Mouse (Mus musculus): Measurements from ENCODE around the gene Pagr1b. TPM values are rescaled to one million over a fixed set of nuclear protein-coding genes. Genes with fewer than 3 reads are reported as not detected.

Pagr1b gene
- polyA plus RNA-seq, 1 experiment from 2014 or later, result not detected

DNA sequence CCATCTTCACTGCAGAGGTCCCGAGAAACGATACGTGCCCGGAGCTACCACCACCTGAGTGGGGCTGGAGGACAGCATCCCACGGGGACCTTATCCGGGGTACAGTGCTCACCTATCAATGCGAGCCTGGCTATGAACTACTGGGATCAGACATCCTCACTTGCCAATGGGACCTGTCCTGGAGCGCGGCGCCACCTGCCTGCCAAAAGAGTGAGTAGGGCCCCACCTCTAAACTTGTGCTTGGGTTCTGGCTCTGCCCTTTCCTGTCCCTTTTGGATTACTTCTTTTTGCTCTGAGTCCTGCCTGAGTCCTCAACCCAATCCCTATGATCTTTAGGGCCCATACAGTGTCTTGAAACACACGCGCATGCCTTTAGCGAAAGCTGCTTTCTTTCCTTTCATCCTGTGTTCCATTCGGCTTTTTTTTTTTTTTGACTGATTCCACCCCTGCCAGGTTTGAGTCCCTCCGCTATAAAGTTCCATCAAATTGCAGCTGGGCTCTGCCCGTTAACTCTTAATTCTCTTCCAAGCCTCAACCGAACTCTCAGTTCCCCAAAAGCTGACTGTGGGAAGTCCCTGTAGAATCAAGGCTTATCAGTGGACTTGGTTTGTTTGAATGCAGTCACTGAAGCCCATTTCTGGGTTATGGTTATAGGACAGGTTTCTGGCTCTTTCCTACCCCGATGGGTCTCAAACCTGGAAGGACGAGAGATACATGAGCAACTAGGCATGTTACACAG lies 52.6 kb downstream of the Pagr1b start:
- no peak overlapping the region for H3K27ac ChIP-seq
- ATAC-seq (replicated peaks; ENCODE audit: insufficient number of reproducible peaks, insufficient read depth, low FRiP score, low read depth), result no peak
- no peak overlapping the region for H3K9ac ChIP-seq
- H3K4me2 ChIP-seq, result no peak overlapping the region
- peaks cover 2% of the 10 kb centered on the region; the same call in 1 of the 2 replicates for H3K4me1 ChIP-seq (replicated peaks)
- peaks cover 21% of the 10 kb centered on the region for H3K27me3 ChIP-seq
- WGBS, result 29% methylated on average over 19 of the region's 19 CpGs
- H3K9me3 ChIP-seq (replicated peaks), result no peaks in the 10 kb centered on the region
- H3K36me3 ChIP-seq, result no peaks in the 10 kb centered on the region
- H3K4me3 ChIP-seq, result no peak overlapping the region

DNA sequence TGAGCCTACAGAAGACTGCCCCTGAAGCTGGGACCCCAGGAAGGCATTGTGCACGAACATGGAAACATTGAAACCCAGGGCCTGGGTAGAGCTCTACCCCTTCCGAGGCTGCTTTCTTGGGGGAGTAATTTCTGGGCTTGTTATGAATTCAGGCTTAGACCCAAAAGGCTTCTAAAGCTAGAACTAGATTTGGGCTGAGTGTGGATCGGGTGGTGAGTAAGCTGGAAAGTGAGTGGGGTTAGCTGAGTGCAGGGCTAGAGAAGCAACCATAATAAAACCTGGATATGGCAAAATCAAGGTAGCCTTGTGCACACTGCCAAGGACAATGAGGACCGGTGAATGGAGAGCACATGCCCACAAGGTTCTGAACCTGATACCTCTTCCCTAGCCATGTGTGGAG lies 54.3 kb downstream of the Pagr1b start:
- H3K27ac ChIP-seq, result no peak overlapping the region
- H3K4me1 ChIP-seq (replicated peaks), result peaks cover 2% of the 10 kb centered on the region; the same call in 1 of the 2 replicates
- WGBS, result 78% methylated on average over 4 of the region's 4 CpGs
- ATAC-seq (replicated peaks; ENCODE audit: insufficient number of reproducible peaks, insufficient read depth, low FRiP score, low read depth), result no peak
- no peak overlapping the region for H3K9ac ChIP-seq
- H3K4me3 ChIP-seq, result no peak overlapping the region
- H3K9me3 ChIP-seq (replicated peaks), result no peaks in the 10 kb centered on the region
- peaks cover 21% of the 10 kb centered on the region for H3K27me3 ChIP-seq
- H3K4me2 ChIP-seq, result no peak overlapping the region
- no peaks in the 10 kb centered on the region for H3K36me3 ChIP-seq

DNA sequence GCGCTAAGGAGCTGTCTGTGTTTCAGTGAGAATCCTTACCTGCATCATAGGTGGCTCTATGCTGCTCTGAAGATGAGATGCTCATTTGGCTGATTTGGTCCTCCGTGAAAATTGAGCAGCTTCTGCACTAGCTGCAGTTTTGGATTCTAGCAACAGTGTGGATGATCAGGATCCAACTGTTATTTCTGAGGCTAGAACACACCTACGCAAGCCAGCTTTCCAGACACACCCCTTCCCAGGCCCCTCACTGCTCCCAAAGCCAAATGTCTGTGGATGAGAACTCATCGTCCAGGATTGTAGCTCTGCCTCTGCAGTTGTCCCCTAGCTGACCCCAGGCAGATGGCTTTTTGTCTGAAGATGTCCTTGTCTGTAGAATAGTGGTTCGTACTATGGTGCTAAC lies 55.2 kb downstream of the Pagr1b start:
- H3K9ac ChIP-seq, result no peak overlapping the region
- ATAC-seq (replicated peaks; ENCODE audit: insufficient number of reproducible peaks, insufficient read depth, low FRiP score, low read depth), result no peak
- no peak overlapping the region for H3K4me2 ChIP-seq
- H3K27me3 ChIP-seq, result peaks cover 21% of the 10 kb centered on the region
- peaks cover 2% of the 10 kb centered on the region; the same call in 1 of the 2 replicates for H3K4me1 ChIP-seq (replicated peaks)
- 82% methylated on average over 5 of the region's 5 CpGs for WGBS
- H3K36me3 ChIP-seq, result no peaks in the 10 kb centered on the region
- H3K9me3 ChIP-seq (replicated peaks), result no peaks in the 10 kb centered on the region
- no peak overlapping the region for H3K4me3 ChIP-seq
- H3K27ac ChIP-seq, result no peak overlapping the region

DNA sequence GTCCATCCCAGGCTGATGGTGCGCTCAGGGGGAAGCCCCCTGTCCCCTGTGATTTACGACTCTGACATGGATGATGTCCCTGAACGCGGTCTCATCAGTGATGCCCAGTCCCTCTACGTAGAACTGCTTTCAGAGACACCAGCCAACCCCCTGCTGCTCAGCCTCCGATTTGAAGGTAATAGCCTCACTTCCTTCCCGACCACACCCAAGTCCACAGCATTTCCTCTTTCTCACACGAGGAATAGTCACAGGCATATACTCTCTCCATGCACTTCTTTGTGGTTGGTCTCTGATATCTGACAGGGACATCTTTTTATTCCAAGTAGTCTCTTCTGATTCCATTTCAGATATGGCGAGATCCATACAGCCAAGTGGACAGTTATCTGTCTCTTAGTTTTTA lies 56.5 kb downstream of the Pagr1b start:
- no peaks in the 10 kb centered on the region for H3K9me3 ChIP-seq (replicated peaks)
- peaks cover 21% of the 10 kb centered on the region for H3K27me3 ChIP-seq
- H3K27ac ChIP-seq, result no peak overlapping the region
- no peak overlapping the region for H3K9ac ChIP-seq
- ATAC-seq (replicated peaks; ENCODE audit: insufficient number of reproducible peaks, insufficient read depth, low FRiP score, low read depth), result no peak
- H3K4me3 ChIP-seq, result no peak overlapping the region
- H3K36me3 ChIP-seq, result no peaks in the 10 kb centered on the region
- H3K4me1 ChIP-seq (replicated peaks), result peaks cover 2% of the 10 kb centered on the region; the same call in 1 of the 2 replicates
- no peak overlapping the region for H3K4me2 ChIP-seq
- WGBS, result 61% methylated on average over 9 of the region's 9 CpGs

DNA sequence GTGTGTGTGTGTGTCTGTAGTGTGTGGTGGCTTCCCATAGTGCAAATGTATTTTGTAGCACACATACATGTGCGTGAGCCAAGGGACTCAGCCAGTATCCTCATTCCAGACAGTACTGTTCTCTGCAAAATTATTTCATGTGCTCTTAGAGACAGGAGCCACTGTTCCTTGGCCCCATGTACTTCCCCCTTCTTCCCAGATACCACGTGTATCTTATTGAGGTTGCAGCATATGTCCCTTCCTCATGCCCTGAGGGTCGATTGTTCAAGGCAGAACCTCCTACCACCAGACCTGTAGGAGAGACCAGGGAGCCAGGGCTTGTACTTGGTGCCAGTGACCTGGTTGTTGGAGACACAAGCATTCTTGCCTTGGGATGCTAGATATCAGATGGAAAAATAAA lies 61.2 kb downstream of the Pagr1b start:
- Histone ChIP-seq H3K4me2 (no peak overlapping the region), H3K9ac (no peak overlapping the region), H3K4me1 (replicated peaks) (peaks cover 4% of the 10 kb centered on the region), H3K27ac (no peak overlapping the region), H3K4me3 (no peak overlapping the region), H3K27me3 (peaks cover 27% of the 10 kb centered on the region), H3K36me3 (no peaks in the 10 kb centered on the region), H3K9me3 (replicated peaks) (no peaks in the 10 kb centered on the region)
- WGBS, result 51% methylated on average over 3 of the region's 3 CpGs
- ATAC-seq (replicated peaks; ENCODE audit: insufficient number of reproducible peaks, insufficient read depth, low FRiP score, low read depth), result no peak

DNA sequence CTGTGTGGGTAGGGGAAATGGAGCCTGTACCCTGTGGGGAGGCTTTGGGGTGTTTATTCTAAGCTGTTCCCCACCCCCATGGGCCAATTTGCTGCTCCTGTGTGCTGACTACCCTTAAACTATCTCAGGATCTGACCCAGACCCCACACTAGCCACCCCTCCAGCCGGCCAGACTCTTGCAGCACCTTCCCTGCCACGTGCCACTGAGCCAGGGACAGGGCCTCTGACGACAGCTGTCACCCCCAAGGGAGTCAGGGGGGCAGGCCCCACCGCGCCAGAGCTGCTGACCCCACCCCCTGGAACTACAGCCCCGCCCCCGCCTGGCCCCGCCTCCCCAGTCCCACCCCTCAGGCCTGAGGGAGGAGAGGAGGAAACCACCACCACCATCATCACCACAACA lies 63.6 kb downstream of the Pagr1b start:
- Histone ChIP-seq H3K27me3 (peaks cover 30% of the 10 kb centered on the region), H3K4me2 (no peak overlapping the region), H3K9me3 (replicated peaks) (no peaks in the 10 kb centered on the region), H3K4me1 (replicated peaks) (peaks cover 11% of the 10 kb centered on the region), H3K4me3 (no peak overlapping the region), H3K9ac (no peak overlapping the region), H3K27ac (no peak overlapping the region), H3K36me3 (no peaks in the 10 kb centered on the region)
- no peak for ATAC-seq (replicated peaks; ENCODE audit: insufficient number of reproducible peaks, insufficient read depth, low FRiP score, low read depth)
- 2% methylated on average over 8 of the region's 8 CpGs for WGBS

DNA sequence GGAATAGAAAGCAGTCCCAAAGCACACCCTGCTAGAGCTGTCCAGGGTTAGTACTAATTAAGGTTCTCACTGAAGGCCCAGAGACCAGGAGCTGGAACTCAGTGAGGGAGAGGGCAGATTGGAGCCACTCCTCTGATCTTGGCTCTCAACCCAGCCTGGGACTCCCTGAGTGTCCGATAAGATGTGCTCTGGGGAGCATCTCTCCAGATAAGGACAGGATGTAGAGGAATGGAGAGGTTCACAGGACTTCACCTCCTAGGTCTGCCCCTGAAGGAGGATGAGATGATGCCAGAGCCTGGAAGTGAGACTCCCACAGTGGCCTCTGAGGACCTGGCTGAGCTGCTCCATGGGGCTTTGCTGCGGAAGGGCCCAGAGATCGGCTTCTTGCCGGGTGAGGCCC lies 64.5 kb downstream of the Pagr1b start:
- 12% methylated on average over 4 of the region's 4 CpGs for WGBS

More for the DNA sequence above, 64.5 kb downstream of the Pagr1b start:
- Histone ChIP-seq H3K36me3 (no peaks in the 10 kb centered on the region), H3K9me3 (replicated peaks) (no peaks in the 10 kb centered on the region), H3K4me1 (replicated peaks) (peaks cover 11% of the 10 kb centered on the region), H3K9ac (no peak overlapping the region), H3K27me3 (peaks cover 30% of the 10 kb centered on the region), H3K4me3 (no peak overlapping the region), H3K4me2 (no peak overlapping the region), H3K27ac (no peak overlapping the region)
- ATAC-seq (replicated peaks; ENCODE audit: insufficient number of reproducible peaks, insufficient read depth, low FRiP score, low read depth), result no peak

Small RNA genes within 50 kb of the gene (microRNA-seq; reads per million reads assigned to microRNA genes)
- gene Gm44343, result not detected

Other genes starting within 250 kb of the Pagr1b start
- gene Ypel3, start 239.5 kb downstream of the Pagr1b start, polyA plus RNA-seq (2015; fragmentation: Nextera tagmentation; extraction: Ambion mirVana), result 78.1 and 90.5 TPM in 2 replicates
- gene Tbx6, start 235.0 kb downstream of the Pagr1b start, polyA plus RNA-seq (2015; fragmentation: Nextera tagmentation; extraction: Ambion mirVana), result 0.34 and 0.41 TPM in 2 replicates
- gene Ppp4c, start 224.0 kb downstream of the Pagr1b start, polyA plus RNA-seq (2015; fragmentation: Nextera tagmentation; extraction: Ambion mirVana), result 120 and 149 TPM in 2 replicates
- gene Fam57b, start 218.8 kb downstream of the Pagr1b start, polyA plus RNA-seq (2015; fragmentation: Nextera tagmentation; extraction: Ambion mirVana), result 0.69 and 1.3 TPM in 2 replicates
- not detected in 2 replicates for gene 4930451I11Rik, start 184.8 kb downstream of the Pagr1b start, polyA plus RNA-seq (2015; fragmentation: Nextera tagmentation; extraction: Ambion mirVana)
- gene Doc2a, start 169.1 kb downstream of the Pagr1b start, polyA plus RNA-seq (2015; fragmentation: Nextera tagmentation; extraction: Ambion mirVana), result 0.53 TPM in 1 of 2 replicates, not detected in the other
- 14.3 and 24.2 TPM in 2 replicates for gene Hirip3, start 154.5 kb downstream of the Pagr1b start, polyA plus RNA-seq (2015; fragmentation: Nextera tagmentation; extraction: Ambion mirVana)
- gene Ino80e, start 154.1 kb downstream of the Pagr1b start, polyA plus RNA-seq (2015; fragmentation: Nextera tagmentation; extraction: Ambion mirVana), result 50.4 and 56.9 TPM in 2 replicates
- gene Taok2, start 131.8 kb downstream of the Pagr1b start, polyA plus RNA-seq (2015; fragmentation: Nextera tagmentation; extraction: Ambion mirVana), result 29.0 and 36.4 TPM in 2 replicates
- gene Tmem219, start 93.6 kb downstream of the Pagr1b start, polyA plus RNA-seq (2015; fragmentation: Nextera tagmentation; extraction: Ambion mirVana), result 19.2 and 23.0 TPM in 2 replicates
- 12.3 and 14.8 TPM in 2 replicates for gene Kctd13, start 87.6 kb downstream of the Pagr1b start, polyA plus RNA-seq (2015; fragmentation: Nextera tagmentation; extraction: Ambion mirVana)
- gene Asphd1, start 66.9 kb downstream of the Pagr1b start, polyA plus RNA-seq (2015; fragmentation: Nextera tagmentation; extraction: Ambion mirVana), result 0.08 and 0.20 TPM in 2 replicates
- gene Sez6l2, start 65.9 kb downstream of the Pagr1b start, polyA plus RNA-seq (2015; fragmentation: Nextera tagmentation; extraction: Ambion mirVana), result 0.65 and 0.83 TPM in 2 replicates
- 67.4 and 86.6 TPM in 2 replicates for gene Cdipt, start 40.6 kb downstream of the Pagr1b start, polyA plus RNA-seq (2015; fragmentation: Nextera tagmentation; extraction: Ambion mirVana)
- gene Cdiptos, start 40.4 kb downstream of the Pagr1b start, polyA plus RNA-seq (2015; fragmentation: Nextera tagmentation; extraction: Ambion mirVana), result 0.85 and 1.6 TPM in 2 replicates
- gene Mvp, start 1.9 kb downstream of the Pagr1b start, polyA plus RNA-seq (2015; fragmentation: Nextera tagmentation; extraction: Ambion mirVana), result 14.5 and 18.1 TPM in 2 replicates
- 59.7 and 73.1 TPM in 2 replicates for gene Pagr1a, start 868 bp upstream of the Pagr1b start, polyA plus RNA-seq (2015; fragmentation: Nextera tagmentation; extraction: Ambion mirVana)
- 15.7 and 16.6 TPM in 2 replicates for gene Gm42742, start 4.6 kb upstream of the Pagr1b start, polyA plus RNA-seq (2015; fragmentation: Nextera tagmentation; extraction: Ambion mirVana)
- gene Prrt2, start 4.7 kb upstream of the Pagr1b start, polyA plus RNA-seq (2015; fragmentation: Nextera tagmentation; extraction: Ambion mirVana), result 1.9 and 4.1 TPM in 2 replicates
- gene Maz, start 10.6 kb upstream of the Pagr1b start, polyA plus RNA-seq (2015; fragmentation: Nextera tagmentation; extraction: Ambion mirVana), result 35.6 and 53.7 TPM in 2 replicates
- gene Kif22, start 26.0 kb upstream of the Pagr1b start, polyA plus RNA-seq (2015; fragmentation: Nextera tagmentation; extraction: Ambion mirVana), result 67.5 and 81.9 TPM in 2 replicates
- not detected in 2 replicates for gene Zg16, start 70.8 kb upstream of the Pagr1b start, polyA plus RNA-seq (2015; fragmentation: Nextera tagmentation; extraction: Ambion mirVana)
- 1.6 and 6.7 TPM in 2 replicates for gene AI467606, start 74.9 kb upstream of the Pagr1b start, polyA plus RNA-seq (2015; fragmentation: Nextera tagmentation; extraction: Ambion mirVana)
- 1.8 and 2.6 TPM in 2 replicates for gene Qprt, start 105.7 kb upstream of the Pagr1b start, polyA plus RNA-seq (2015; fragmentation: Nextera tagmentation; extraction: Ambion mirVana)
- gene Spn, start 121.3 kb upstream of the Pagr1b start, polyA plus RNA-seq (2015; fragmentation: Nextera tagmentation; extraction: Ambion mirVana), result 0.23 and 1.5 TPM in 2 replicates
- 35.4 and 42.5 TPM in 2 replicates for gene Cd2bp2, start 179.6 kb upstream of the Pagr1b start, polyA plus RNA-seq (2015; fragmentation: Nextera tagmentation; extraction: Ambion mirVana)
- gene Tbc1d10b, start 192.0 kb upstream of the Pagr1b start, polyA plus RNA-seq (2015; fragmentation: Nextera tagmentation; extraction: Ambion mirVana), result 17.0 and 21.3 TPM in 2 replicates
- gene Mylpf, start 192.4 kb upstream of the Pagr1b start, polyA plus RNA-seq (2015; fragmentation: Nextera tagmentation; extraction: Ambion mirVana), result 11.6 and 15.4 TPM in 2 replicates
- 17.8 and 23.7 TPM in 2 replicates for gene Zfp553, start 216.6 kb upstream of the Pagr1b start, polyA plus RNA-seq (2015; fragmentation: Nextera tagmentation; extraction: Ambion mirVana)
- gene Sept1, start 216.6 kb upstream of the Pagr1b start, polyA plus RNA-seq (2015; fragmentation: Nextera tagmentation; extraction: Ambion mirVana), result 22.8 and 33.9 TPM in 2 replicates
- gene Zfp771, start 227.8 kb upstream of the Pagr1b start, polyA plus RNA-seq (2015; fragmentation: Nextera tagmentation; extraction: Ambion mirVana), result 32.0 and 38.8 TPM in 2 replicates
- gene Dctpp1, start 244.2 kb upstream of the Pagr1b start, polyA plus RNA-seq (2015; fragmentation: Nextera tagmentation; extraction: Ambion mirVana), result 134 and 135 TPM in 2 replicates

All from heart, embryonic 15.5 days (tissue).